Mouse (Mus musculus): ENCODE data around the gene Trim27.

Trim27 gene

DNA sequence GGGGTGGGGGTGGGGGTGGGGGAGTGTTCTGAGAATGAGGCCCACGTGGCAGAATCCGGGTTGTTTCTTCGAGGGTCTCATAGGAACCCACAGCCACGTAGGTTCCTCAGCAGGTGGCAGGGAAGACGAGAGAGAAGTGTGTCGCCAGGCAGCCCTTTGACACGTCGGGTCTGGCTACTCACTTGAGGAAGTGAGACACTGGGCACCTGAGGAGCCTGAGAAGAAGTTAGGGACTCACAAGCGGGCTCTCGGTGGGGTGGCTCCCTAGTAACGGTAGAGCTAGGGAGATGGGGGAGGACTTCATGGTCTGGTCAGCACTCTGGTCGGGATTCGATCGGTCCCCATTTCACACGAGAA is at the start of gene Trim27:
Gene Trim27 (plus strand): TSS at position 79 of the 357 bp plus-strand sequence.
- DNase-seq (ENCODE audit: low read depth, low spot score): no peak

DNA sequence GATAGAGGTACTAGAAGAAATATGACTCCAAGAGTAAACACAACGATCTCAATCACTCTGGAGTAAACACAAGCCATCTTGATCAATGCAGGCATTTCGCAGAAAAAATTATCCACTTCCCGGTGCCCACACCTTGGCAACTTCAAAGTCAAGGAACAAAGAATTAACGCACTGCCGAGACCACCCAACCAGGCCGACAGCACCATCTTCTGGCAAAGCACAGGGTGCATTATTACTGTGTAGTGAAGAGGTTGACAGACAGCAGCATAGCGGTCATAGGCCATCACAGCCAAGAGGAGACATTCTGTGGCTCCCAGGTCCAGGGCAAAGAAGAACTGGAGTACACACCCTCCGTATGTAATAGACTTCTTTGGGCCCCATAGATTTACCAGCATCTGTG is 36.8 kb upstream of the Trim27 start:
- DNase-seq (ENCODE audit: low read depth, low spot score): peak; percentile 49

GRCm38 (mm10) chr13:21145767-21146166 is 33.5 kb upstream of the Trim27 start, which contains the start of gene Olfr1368:
Gene Olfr1368 (minus strand): TSS chr13:21145867.
- DNase-seq (ENCODE audit: low read depth, low spot score): no peak

DNA sequence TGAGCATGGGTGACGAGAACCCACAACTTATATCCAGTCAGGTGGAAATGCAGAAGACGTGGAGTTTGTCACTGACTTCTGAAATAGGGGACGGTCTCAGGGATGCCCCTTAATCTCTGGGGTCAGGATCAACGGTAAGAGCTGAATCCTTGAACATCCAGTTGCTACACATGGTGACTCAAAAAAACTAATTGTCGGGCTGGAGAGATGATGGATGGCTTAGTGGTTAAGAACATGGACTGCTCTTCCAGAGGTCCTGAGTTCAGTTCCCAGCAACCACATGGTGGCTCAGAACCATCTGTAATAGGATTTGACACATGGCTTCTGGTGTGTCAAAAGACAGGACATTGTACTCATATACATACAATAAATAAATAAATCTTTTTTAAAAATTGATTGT is 23.4 kb upstream of the Trim27 start:
- no peak for DNase-seq (ENCODE audit: low read depth, low spot score)

DNA sequence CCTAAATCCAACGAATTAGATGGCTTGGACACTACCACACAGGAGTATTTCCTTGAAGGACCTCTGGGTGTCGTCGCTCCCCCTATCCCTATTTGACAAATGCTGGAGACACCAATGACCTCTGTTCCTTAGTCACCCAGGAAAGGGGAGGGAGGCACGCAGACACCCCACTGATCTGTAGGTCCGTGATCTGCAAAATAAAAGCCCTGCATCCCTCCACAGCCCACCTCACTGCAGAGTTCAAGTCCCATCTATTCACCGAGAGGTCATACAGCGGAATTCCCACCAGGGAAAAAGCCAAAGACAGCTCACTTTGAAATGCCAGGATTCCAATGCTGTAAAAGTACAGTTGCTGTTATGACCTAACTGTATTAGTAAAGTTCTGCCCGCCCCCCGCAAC is 21.2 kb upstream of the Trim27 start:
- DNase-seq (ENCODE audit: low read depth, low spot score): peak; percentile 62

GRCm38 (mm10) chr13:21158785-21159474 is 20.3 kb upstream of the Trim27 start:
- peak; percentile 95 for DNase-seq (ENCODE audit: low read depth, low spot score)

- no peak for DNase-seq (ENCODE audit: low read depth, low spot score)
Measured at GRCm38 (mm10) chr13:21159475-21159819, 19.8 kb upstream of the Trim27 start.

DNA sequence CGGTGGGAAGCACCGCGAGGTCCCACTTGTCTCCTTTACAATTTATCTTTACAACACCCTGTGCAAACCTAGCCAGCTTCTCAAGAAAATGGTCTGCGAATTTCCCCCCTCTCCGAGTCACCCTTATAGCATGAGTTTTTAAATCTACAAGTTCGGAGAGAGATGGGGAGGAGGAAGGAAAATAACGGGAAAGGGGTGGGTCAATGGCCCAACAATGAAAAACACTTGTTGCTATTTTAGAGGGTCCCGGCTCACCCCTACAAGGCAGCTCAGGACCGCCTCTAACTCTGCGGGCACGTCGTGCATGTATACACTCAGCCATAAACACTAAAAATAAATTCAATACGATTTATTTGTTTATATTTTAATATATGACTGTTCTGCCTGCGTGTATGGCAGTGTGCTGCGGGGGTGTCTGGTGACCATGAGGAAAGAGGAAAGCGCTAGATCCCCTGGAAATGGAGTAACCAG is 19.2 kb upstream of the Trim27 start:
- no peak for DNase-seq (ENCODE audit: low read depth, low spot score)

- DNase-seq (ENCODE audit: low read depth, low spot score): peak; percentile 95
Measured at GRCm38 (mm10) chr13:21160657-21161590, 18.3 kb upstream of the Trim27 start.

- no peak for DNase-seq (ENCODE audit: low read depth, low spot score)
Measured at GRCm38 (mm10) chr13:21161591-21161990, 17.7 kb upstream of the Trim27 start.

DNA sequence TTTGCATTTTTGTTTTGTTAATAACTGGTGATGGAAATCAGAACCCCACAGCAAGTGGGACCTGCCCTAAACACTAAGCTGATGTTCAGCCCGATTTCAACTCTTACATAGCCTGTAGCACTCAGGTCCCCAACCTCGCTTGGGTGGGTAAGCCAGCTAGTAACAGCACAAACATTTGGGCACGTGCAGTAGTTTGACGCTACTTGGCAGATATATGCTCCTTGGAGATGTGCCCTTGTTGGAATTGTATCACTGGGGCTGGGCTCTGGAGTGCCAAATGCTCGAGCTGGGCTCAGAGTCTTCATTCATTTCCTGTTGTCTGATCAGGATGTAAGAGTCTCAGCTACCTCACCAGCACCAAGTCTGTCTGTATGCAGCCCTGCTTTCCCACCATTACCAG is 16.7 kb upstream of the Trim27 start:
- no peak for DNase-seq (ENCODE audit: low read depth, low spot score)

- DNase-seq (ENCODE audit: low read depth, low spot score): peak; percentile 85
Measured at GRCm38 (mm10) chr13:21166936-21167909, 12.0 kb upstream of the Trim27 start.

DNA sequence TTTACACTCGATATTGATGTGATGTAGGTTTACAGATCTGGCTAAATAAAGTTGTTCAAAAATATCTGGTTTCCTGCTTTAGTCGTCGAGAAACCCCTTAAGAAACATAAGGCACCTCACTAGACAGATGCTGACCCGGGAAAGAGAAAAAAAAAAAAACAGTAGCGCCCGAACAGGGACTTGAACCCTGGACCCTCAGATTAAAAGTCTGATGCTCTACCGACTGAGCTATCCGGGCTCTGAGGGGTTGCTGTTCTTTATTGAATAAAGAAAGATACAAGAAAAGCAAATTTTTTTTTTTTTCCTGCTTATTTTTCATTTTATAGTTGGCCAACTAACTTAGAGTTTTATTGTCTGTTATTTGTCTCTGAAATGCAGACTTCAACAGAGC is 11.3 kb upstream of the Trim27 start:
- peak; percentile 62 for DNase-seq (ENCODE audit: low read depth, low spot score)

DNA sequence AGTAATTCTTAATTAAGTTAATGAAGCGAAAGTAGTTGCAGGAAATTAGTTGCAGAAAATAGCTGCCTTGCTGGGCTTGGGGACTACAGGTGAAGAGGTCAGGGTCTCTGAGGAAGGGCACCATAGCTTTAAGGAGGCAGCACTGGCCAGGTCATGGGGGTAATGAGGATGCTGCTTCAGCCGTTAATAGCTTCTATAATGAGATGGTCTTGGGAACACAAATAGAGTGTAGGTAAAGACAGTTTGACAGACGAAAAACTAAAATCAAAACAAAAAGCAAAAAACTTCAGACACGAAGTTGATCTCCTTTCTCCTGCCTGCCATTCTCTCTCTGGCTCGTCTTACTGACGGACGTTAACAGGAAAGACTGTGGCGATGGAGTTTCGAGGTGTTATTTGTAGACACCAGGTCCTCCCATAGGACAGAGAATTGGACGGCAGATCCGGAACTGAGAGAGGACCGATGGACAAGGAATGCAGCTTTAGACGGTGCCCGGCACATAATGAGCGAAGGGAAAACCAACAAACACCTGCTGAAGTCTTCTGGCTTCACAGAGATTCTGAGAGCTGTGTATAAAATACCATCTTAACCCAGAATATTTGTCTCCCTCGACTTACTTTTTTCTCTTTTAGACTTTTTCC is 10.8 kb upstream of the Trim27 start:
- DNase-seq (ENCODE audit: low read depth, low spot score): peak; percentile 53

DNA sequence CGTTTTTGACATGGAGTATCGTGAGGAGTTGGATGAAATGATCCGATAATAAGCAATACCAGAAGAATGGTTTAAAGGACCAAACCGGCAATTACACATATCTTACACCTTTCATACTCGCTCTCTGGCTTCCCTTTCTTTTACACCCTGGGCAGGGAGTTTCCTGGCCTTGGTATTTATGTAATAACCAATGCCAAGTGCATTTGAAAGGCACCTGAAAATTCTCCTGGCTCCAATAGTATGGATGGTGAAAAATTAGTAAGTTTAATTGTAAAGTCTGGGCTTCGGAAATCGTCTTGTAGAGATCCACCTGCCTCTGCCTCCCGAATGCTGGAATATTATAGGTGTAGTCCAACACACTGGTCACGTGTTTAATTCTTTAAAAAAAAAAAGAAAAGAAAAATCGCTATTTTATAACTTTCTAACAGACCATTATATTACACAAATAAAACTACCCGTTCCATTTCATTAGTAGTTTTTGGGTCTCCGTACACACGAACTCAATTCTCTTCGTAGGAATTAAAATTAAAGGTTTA is 10.1 kb upstream of the Trim27 start:
- DNase-seq (ENCODE audit: low read depth, low spot score): no peak

DNA sequence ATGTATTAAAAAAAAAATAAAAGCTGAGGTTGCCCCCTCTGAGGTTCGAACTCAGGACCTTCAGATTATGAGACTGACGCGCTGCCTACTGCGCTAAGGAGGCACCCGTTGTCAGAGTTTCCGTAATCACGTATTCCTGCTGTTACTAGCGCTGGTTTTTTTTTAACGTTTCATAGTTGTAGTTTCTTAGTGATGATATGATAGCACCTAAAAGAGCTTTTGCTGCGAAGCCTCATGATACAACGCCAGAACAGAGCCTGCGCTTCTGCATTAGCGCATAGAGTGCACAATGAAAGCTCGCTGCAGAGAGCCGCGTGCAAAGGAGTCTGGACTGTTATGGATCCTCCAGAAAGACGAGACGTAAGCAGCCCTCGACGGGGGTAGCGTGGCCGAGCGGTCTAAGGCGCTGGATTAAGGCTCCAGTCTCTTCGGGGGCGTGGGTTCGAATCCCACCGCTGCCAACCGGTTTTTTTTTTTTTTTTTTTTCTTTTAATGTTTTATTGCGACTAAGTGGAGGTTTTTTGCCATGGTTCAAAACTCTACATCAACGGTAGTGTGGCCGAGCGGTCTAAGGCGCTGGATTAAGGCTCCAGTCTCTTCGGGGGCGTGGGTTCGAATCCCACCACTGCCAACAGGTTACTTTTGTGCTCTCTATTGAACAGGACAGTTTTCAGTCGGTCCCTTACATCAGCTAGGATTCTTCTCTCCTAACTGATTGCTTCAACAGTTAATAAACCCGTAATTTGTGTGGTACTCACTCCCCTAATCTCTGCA is 9.4 kb upstream of the Trim27 start:
- peak; percentile 92 for DNase-seq (ENCODE audit: low read depth, low spot score)

DNA sequence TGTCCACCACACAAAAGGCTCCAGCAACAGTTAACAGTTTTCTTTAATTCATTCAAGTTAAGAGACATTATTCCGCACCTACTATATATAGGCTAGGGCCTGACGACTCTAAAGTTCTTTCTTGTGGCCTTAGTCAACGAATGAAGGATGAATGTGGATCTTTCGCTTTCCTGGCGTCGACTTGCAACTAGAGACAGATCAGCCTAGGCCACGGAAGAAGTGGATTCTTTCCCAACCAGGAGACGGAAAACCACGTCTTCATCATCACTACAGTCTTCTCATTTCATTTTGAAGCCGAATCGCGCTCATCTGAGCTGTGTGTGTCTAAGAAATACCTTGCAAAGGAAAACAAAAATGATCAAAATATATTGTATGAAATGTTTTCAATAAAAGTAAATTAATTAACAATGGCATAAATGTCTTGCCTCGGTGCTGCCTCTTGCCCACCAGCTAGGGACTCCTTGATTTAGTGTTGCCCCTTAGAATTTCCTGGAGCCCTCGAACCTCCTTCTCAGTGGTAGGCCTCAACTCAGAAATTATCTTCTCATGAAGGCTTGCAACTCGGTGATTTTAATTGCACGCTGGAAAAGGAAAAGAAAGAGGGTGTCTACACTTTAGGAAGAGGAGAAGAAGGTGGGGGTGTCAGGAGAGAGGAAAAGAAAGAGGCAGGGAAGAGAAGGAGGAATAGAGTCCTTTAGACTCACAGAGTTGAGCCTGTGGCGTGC is 8.7 kb upstream of the Trim27 start:
- DNase-seq (ENCODE audit: low read depth, low spot score): no peak

GRCm38 (mm10) chr13:21171156-21171530 is 8.1 kb upstream of the Trim27 start:
- peak; percentile 47 for DNase-seq (ENCODE audit: low read depth, low spot score)

GRCm38 (mm10) chr13:21171600-21172150 is 7.6 kb upstream of the Trim27 start:
- peak; percentile 67 for DNase-seq (ENCODE audit: low read depth, low spot score)

Measured in ZHBTc4 (cell line).